Mouse (Mus musculus) embryonic stem cell, embryonic (primary cell): ENCODE results near the gene Ano10.

Experiments used
- CTCF ChIA-PET, 4 experiments: fragments of 300-600 bp in 2 of 4; fragments of 350-600 bp in 2 of 4; sonication (Branson Sonifier 250); formaldehyde crosslinking; loops; one replicate each; lab custom pipeline; 2022; ENCODE audit warnings: inconsistent platforms in 2 of 4; lab: Charles Lee
- POLR2A ChIA-PET, 4 experiments: fragments of 300-600 bp in 2 of 4; fragments of 350-600 bp in 2 of 4; sonication (Branson Sonifier 250); formaldehyde crosslinking; loops; one replicate each; lab custom pipeline; 2022; ENCODE audit warnings: antibody characterized with exemption in 4 of 4, inconsistent platforms in 1 of 4; lab: Charles Lee

Ano10 gene

DNA sequence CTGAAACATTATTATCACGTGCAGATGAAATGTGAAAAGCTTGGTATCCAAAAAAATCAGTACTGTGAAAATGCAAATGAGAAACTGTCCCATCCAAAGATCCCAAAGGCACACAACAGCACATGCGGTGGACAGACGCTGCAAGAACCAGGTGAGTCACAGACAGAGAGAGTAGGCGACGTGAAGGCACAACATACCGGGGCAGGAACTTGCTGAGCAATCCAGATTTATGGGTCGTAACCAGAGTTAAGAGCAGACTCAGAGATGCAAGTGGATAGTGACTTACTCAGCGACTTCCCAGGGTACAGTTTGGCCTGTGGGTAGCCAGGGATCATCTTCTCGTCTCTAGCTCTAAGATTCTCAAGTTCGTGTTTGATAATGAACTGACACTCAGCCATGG, 23.3 kb downstream of the Ano10 start:
- CTCF ChIA-PET, result interaction anchor here in 1 of 4 experiments (1.3 kb wide), 1 partner anchor 40 kb away, joined by 3 read pairs; no protein-coding TSS in a partner anchor
- POLR2A ChIA-PET, result no interaction called here

DNA sequence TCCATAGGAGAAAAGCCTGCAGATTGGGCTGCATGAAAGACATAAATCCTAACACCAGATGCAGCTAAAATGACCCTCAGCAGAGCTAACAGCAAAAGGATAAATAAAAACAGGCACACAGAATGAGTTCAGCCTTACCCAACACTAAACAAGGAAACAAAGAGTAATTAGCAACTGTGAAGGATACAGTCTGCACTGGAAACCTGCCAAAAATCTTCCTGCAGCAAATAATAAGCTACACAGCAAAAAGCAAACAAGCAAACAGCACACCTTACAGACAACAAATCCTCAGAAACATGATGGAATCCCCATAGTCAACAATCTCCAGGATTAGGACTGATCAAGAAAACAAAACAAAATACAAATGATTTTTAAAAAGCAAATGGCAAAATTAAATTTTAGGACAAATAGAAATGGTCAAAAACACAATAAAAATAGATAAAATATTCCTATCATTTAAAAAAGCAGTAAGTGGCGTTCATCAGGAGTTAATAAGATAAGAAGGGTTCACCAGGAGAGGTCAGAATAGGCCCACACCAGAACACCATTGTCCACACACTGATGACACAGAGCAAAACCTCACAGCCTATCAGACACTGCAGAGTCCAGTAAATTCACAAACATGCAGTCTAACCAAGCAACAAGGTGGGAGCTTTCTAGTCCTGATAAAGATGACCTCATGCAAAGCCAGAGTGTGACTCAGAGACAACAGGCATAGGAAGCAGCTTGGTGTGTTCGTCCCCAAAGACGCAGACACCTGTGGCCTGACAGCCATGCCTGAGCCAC, 24.8 kb downstream of the Ano10 start:
- POLR2A ChIA-PET, result no interaction called here

DNA sequence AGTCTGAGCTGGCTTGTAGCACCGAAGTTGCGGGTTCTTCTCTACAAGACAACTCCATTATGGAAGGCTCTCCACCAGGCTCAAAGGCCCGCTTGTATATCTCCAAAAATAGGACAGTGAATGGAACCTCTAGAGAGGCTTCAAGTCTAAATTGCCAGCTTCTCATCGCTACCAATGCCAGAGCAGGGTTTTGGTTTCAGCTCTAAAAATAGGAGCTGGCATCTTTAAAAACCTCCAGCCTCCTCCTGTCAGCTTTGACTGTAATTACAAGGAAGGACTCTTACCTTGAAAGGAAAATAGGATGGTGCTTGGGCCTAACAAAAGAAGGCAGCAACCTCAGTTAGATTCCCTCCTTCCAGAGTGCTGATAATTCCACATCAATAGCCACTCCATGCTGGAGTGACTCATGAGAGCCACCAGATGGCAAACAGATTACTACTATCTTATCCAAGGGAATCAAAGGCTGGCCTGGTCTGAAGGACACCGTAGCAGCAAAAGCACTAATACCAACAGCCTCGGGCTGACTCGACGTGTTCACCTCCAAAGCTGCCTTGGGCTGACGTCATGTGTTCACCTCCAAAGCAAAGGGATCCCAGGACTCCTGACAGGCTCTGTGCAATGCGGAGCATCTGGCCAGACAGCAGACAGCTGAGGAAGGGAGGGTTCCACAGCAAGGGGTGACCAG, 28.6 kb downstream of the Ano10 start:
- ChIA-PET POLR2A (no interaction called here), CTCF (interaction anchor here in 2 of 4 experiments (1.1 kb wide), 2 partner anchors 45 to 251 kb away, joined by 3 to 5 read pairs; no protein-coding TSS in a partner anchor)

More for the DNA sequence above, 24.8 kb downstream of the Ano10 start:
- CTCF ChIA-PET, result interaction anchor here in 1 of 4 experiments (1.3 kb wide), 1 partner anchor 42 kb away, joined by 3 read pairs; no protein-coding TSS in a partner anchor

DNA sequence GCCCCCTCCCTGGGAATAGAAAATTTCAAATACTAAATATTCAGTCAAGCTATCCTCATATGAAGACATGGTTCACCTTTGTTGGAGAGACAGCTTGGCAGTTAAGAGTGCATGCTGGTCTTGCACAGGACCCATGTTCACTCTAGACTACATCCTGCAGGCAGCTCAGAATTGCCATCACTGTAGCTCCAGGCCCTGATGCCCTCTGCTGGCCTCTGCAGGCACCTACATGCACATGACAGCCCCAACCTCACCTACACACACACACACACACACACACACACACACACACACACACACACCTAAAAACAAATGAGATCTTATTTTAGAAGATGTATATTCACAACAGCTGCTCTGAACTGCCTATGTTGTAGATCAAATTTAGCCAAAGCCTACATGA, 31.1 kb downstream of the Ano10 start:
- ChIA-PET CTCF (interaction anchor here (0.5 to 2.0 kb wide), 47 partner anchors 11 to 1662 kb away, joined by 3 to 11 read pairs (median 4); partner anchors contain the start of genes Ano10 (in 1 of the 4) and Lyzl4 (in 1 of the 4)), POLR2A (interaction anchor here in 2 of 4 experiments (0.6 to 1.0 kb wide), 4 partner anchors 23 to 130 kb away, joined by 3 to 6 read pairs (median 4); partner anchors contain the start of gene Ano10 (in 1 of the 2))

DNA sequence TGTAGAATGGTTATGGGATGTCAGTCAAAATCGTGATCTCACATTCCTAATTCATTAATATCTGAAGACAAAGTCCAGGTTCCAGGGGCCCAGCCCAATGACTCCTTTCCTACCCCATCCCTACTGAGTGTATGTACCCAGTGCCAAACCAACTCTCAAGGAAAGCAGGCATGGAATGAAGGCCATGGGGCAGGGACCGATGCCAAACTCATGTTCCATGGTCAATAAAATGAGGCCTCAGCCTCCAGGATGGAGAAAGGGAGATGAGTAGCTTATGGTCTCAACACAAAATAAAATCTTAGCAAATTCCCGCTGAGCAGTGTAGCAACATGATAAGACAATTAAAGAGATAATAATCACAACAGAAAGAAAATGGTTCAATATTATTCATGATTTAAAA, 39.8 kb downstream of the Ano10 start:
- POLR2A ChIA-PET, result no interaction called here
- CTCF ChIA-PET, result no interaction called here

DNA sequence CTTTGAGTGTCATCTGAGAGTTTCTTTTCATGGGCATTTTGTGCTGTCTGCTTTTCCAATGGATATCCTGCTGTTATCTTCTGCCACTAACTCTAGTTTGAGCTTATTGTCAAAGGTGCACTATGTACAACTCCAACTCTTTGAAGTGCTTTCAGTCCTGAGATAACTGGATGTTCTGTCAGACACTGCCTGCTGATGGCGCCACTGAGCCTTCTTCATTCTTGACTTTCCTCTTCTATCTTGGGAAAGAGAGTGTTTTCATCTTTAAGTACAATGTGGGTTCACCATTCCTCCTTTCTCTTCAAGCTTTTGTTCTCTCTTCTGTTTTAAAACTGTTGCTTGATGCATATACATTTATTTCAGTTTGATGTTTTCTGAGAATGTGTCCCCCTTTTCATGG, 42.1 kb downstream of the Ano10 start:
- CTCF ChIA-PET, result interaction anchor here (0.6 to 1.6 kb wide), 5 partner anchors 11 to 169 kb away, joined by 3 to 8 read pairs (median 4); no protein-coding TSS in a partner anchor
- POLR2A ChIA-PET, result interaction anchor here in 1 of 4 experiments (1.7 kb wide), 1 partner anchor 17 kb away, joined by 6 read pairs; no protein-coding TSS in a partner anchor

DNA sequence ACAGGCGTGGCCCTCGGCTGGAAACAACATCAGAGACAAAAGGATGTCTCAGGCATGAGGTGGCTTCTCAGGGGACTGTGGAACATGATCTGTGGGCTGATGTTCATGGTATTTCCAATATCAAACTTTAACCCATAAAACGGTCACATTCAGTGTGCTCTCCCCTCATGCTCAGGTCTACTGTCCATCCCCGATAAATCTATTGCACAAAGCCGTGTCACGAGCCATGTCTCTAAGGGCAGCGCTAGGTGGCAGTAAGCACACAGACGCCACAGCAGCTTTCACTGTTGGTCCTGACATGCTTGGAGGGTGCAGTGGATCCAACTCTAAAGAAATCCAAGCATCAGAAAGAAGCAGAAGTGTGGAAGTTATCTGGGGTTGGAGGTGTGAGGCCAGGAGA, 46.1 kb downstream of the Ano10 start:
- CTCF ChIA-PET, result interaction anchor here in 3 of 4 experiments (0.6 to 1.4 kb wide), 4 partner anchors 15 to 63 kb away, joined by 3 to 6 read pairs (median 4); no protein-coding TSS in a partner anchor
- POLR2A ChIA-PET, result no interaction called here

DNA sequence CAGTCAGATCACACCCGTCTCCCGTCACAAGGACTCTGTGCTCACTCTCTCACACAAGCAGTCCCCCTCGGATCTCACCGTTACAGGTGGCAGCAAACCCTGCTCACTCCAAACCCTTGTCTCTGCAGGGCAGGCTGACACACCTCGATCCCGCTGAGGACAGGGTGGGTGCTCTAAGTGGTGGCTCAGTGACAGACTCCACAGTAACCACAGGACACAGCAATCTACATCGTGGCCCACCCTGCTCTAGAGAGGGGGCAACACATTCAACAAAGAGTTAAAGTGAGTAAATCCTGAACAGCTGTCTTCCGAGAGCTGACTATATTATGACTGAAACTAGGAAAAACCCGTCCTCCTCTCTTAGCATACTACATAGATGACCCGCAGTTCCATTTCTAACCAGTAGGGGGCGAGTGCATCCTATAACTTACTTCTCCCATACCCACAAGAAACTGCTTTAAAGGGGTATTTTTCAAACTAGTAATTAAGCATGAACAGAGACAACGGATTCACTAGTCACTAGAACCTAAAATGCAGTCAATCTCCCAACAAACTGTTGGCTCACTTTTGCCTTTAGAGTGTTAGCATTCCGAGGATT, 46.7 kb downstream of the Ano10 start:
- POLR2A ChIA-PET, result no interaction called here
- CTCF ChIA-PET, result interaction anchor here in 3 of 4 experiments (0.6 to 1.5 kb wide), 7 partner anchors 12 to 174 kb away, joined by 3 to 6 read pairs (median 4); no protein-coding TSS in a partner anchor

DNA sequence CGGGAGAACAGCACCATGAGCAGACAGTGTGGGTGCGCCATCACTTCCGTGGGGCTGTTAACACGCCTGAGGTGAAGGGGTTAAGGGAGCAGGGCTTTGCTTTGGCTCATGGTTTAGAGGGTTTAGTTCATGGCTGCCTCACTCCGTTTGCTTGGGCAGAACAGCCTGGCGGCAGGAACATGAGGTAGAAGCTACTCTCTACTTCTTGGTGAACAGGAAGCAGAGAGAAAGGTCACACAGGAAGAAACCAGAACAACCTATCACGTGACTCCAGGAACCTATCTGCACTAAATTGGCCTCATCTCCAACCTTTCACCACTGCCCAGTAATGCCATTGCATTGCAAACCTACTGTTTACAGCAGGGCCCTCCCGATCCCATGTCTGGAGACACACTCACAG, 48.3 kb downstream of the Ano10 start:
- POLR2A ChIA-PET, result interaction anchor here in 1 of 4 experiments (2.6 kb wide), 1 partner anchor 11 kb away, joined by 18 read pairs; no protein-coding TSS in a partner anchor
- CTCF ChIA-PET, result interaction anchor here in 3 of 4 experiments (0.6 to 1.9 kb wide), 5 partner anchors 17 to 1418 kb away, joined by 3 to 7 read pairs (median 4); no protein-coding TSS in a partner anchor

DNA sequence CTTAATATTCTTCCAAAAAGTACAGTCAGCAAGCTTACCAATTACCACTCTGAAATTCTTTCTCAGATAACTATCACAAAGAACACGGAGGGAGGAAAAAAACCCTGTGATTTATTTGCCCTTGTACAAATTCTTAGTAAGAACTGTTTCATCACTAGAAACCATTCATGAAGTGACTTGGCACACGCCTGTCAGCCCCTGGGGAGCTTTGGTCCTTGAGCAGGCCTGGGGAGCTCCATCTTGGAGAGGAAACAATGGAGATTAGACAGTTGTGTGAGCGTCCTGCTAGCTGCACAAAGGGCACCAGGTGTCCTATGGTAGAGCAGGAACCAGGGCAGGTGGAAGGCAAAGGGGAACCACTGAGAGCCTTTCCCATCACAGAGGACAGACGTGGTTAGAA, 48.8 kb downstream of the Ano10 start:
- ChIA-PET POLR2A (interaction anchor here in 2 of 4 experiments (1.0 to 2.6 kb wide), 3 partner anchors 10 to 47 kb away, joined by 4 to 18 read pairs (median 9); no protein-coding TSS in a partner anchor), CTCF (interaction anchor here (0.6 to 1.9 kb wide), 16 partner anchors 10 to 1418 kb away, joined by 3 to 7 read pairs (median 3); no protein-coding TSS in a partner anchor)

DNA sequence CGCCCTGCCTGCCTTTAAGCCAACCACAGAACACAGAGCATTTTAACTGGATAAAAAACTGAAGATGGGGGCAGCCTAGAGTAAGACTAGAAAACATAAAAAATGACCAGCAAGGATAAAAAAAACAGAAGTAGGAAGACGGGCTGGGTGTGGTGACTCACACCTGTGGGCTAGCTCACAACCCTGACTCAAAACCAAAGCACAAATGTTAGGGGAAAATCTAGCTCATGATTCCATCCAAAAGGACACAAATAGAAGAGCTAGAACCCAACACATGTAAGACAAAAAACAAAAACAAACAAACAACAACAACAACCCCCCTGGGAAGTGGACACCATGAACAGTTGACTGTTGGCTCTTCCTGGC, 49.4 kb downstream of the Ano10 start:
- CTCF ChIA-PET, result interaction anchor here (0.6 to 2.0 kb wide), 32 partner anchors 10 to 991 kb away, joined by 3 to 7 read pairs (median 4); no protein-coding TSS in a partner anchor
- POLR2A ChIA-PET, result interaction anchor here in 3 of 4 experiments (1.0 to 2.6 kb wide), 4 partner anchors 10 to 66 kb away, joined by 4 to 18 read pairs (median 6); no protein-coding TSS in a partner anchor

DNA sequence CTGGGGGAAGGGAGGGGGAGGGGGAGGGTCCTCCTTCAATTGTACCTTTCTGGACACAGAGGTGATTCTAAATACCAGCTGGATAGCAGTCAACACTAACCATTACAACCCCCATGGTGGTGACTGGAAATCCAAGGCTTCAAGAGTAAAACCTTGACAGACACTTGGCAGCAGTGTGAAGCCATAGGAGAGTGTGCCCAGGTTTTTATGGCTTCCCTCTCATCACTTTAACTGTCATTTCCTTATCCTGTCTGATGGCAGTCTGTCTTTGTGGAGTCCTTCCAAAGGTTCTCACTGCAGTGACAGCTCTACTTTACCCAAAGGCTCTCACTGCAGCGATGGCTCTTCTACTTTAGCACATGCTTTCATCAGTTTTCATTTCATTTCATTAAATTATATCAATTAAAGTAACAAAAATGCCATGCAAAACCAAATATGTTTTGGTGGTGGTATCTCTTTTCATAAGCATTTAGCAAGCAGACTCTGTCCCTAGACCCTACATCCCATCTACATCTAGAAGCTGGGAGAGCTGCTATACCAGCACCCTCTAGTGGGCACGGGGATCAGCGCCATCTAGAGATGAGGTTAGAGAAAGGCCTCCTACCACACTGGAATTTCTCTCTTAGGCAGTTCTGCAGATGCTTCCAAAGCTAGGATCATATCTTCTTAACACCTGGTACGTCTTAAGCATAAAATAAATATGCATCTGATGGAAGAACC, 50.0 kb downstream of the Ano10 start:
- ChIA-PET POLR2A (interaction anchor here in 3 of 4 experiments (1.0 to 2.6 kb wide), 4 partner anchors 9 to 67 kb away, joined by 4 to 18 read pairs (median 6); no protein-coding TSS in a partner anchor), CTCF (interaction anchor here (0.6 to 2.0 kb wide), 36 partner anchors 9 to 1827 kb away, joined by 3 to 12 read pairs (median 4); no protein-coding TSS in a partner anchor)

DNA sequence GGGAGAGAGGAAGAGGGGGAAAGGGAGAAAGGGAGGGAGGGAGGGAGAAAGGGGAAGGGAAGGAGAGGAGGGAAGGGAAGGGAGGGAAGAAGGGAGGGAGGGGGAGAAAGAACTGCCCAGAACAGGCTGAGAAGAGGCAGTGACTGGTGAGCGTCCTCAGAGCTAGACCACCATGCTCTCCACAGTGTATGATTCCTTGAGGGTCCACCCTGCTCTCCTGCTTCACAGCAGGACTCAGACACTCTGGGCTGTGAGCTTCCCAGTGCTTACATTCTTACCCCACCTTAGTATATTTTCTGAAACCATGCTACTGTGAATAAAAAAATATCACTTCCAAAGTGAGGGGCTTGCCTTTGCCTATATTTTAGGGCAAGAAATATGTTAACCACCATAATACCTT, 50.9 kb downstream of the Ano10 start:
- POLR2A ChIA-PET, result interaction anchor here in 2 of 4 experiments (2.4 to 2.6 kb wide), 2 partner anchors 8 kb away, joined by 9 to 18 read pairs; no protein-coding TSS in a partner anchor
- CTCF ChIA-PET, result interaction anchor here in 3 of 4 experiments (0.6 to 2.0 kb wide), 6 partner anchors 8 to 113 kb away, joined by 3 to 12 read pairs (median 4); no protein-coding TSS in a partner anchor

DNA sequence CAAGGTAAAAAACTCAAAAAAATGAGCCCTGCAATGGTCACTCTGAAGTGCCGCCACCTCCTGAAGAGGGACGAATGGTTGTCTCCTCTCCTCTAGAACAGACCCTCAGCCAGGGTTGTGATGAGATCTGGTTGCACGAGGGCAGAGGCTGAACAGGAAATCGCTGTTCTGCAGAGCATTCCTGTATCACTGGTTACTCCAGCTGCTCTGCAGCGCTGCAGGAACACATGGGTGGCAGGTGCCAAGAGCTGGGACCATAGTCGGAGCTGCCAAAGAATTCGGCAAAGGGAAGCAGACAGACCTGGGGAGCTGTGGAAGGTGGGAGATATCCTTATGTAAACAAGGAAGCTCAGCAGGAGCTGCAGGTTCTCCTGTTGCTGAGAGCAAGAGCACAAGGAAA, 51.4 kb downstream of the Ano10 start:
- POLR2A ChIA-PET, result no interaction called here
- CTCF ChIA-PET, result interaction anchor here in 2 of 4 experiments (0.6 to 2.0 kb wide), 3 partner anchors 8 to 20 kb away, joined by 6 to 12 read pairs (median 11); no protein-coding TSS in a partner anchor

DNA sequence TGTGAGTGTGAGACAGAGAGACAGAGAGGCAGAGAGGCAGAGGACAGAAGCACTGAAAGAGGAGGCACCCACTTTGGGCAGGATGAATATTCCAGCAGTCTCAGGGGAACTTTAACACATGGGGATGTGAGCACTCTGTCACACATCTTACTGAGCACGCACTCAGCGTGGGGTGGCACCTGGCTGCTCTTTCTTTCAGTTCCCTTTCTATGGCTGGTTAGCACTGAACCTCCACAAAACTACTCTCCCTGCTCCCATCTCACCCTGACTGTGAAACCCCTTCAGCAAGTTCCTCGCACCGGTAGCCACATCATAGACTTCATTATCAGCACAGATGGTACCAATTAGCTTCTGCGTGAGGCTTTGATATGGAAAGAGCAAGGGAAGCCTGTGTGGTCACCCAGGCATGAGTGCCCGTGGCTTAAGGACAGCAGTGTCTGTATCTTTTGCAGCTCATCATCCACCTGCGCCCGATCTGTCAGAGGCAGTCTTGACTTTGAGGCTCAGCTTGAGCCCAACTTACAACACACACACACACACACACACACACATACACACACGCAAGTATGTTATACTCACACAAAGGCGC, 52.3 kb downstream of the Ano10 start:
- ChIA-PET POLR2A (no interaction called here), CTCF (no interaction called here)

DNA sequence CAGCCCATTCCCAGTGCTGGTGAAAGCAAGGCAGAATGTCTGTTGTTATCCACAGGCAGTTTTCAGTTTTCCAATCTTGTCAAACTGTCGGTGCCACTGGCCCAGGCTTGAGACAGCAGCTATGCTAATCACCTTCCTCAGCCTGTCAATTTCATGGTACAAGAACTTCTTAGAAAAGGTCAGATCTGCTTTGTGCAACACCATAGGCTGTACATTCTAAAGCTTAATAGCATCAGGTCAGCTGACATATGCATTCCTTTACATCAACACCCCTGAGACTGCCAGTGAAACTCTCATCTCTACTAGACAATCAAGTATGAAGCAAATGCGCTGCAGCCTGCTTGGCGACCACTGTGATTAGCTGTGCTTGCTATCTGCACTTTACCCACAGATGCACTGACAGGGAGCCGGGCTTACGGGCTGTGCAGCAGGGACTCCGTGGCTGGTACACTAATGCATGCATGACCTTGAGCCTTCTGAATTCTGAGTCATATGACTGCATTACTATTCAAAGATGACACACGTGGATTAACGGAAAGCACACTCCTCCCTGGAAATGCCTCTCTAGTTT, 53.5 kb downstream of the Ano10 start:
- ChIA-PET CTCF (interaction anchor here (0.6 to 2.0 kb wide), 5 partner anchors 10 to 159 kb away, joined by 3 to 6 read pairs (median 4); no protein-coding TSS in a partner anchor), POLR2A (interaction anchor here in 2 of 4 experiments (1.0 to 1.3 kb wide), 2 partner anchors 53 to 289 kb away, joined by 3 to 6 read pairs; partner anchors contain the start of gene Ano10 (in 1 of the 2))
